Mouse (Mus musculus): Measurements from ENCODE around the gene Olfr914.
A peak's percentile ranks its signal among the peaks of the same experiment; 100 is the strongest.

Gene Olfr914

DNA sequence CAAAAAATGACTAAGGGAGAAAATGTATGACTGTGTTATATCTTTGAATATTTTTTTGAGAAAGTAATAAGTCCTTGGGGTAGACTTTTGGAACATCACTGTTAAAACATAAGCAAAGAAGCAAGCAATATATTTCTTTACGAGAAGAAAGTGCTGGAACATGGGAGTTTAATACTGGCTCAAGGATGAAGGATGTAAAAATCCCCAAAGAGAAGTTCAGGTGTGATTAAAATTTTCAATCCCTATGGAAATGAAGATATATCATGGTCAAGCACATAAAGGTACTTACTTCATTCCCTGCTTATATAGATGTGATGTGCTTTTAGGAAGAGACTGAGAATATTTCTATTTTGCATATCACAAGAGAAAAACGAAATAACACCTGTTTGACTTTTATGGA, at the start of gene Olfr914:
TSS of gene Olfr914 (plus strand) at position 301 of the 400 bp plus-strand sequence.
- DNase-seq (ENCODE audit: low read depth, low spot score), result no peak

DNA sequence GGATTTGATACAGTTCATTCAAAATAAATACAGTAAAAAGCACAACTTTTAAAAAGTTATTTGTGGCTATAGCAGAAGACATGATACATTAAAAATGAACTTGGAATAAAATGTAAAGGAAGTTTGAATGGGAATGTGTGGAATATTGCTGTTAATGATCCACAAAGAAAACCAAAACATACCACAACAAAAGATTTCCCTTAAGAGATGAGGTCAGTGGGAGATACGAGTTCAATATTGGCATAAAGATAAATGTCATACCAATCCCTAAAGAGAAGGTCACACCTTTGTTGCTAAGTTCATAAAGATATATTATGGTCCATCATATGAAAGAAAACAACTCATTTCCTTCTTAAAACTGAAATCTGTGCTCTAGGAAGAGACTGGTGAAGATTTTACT, 25.0 kb upstream of the Olfr914 start, which contains the start of gene Olfr912:
TSS of gene Olfr912 (plus strand) at position 301 of the 400 bp plus-strand sequence.
- DNase-seq (ENCODE audit: low read depth, low spot score), result no peak

DNA sequence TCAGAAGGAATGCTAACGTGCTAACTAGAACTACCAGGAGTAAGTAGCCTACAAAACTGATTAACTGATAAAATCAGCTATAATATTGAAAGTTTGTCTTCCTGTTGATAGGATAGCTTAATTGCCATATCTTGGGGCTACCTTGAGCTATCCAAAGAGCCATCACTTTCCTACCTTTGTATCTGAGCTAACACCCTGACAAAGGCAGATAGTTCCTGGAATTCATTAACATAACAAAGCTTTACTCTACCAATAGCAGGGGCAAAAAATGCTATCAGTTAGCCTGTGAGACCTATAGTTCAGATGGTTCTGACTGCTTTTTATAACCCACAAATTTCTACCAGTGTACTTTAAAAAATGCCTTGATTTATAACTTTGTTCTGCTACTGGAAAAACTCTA, 13.8 kb upstream of the Olfr914 start:
- peak; percentile 67 for DNase-seq (ENCODE audit: low read depth, low spot score)

DNA sequence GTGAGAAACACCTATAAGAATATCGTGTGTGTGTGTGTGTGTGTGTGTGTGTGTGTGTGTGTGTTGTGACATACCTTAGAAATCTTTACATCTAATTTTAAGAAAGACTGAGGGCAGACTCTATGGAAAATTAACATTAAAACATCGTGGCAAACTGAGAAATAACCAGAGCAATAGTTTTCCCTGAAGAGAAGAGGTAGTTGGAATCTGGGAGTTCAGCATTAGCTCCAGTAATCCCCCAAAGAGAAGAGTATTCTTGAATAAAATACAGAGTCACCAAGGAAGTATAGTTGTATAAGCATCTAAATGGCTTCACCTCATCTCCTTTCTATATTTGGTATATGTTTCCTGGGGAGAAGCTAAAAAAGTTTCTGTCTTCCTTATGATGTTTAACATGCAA, 12.4 kb upstream of the Olfr914 start, which contains the start of gene Olfr913:
TSS of gene Olfr913 (plus strand) at position 301 of the 400 bp plus-strand sequence.
- no peak for DNase-seq (ENCODE audit: low read depth, low spot score)

DNA sequence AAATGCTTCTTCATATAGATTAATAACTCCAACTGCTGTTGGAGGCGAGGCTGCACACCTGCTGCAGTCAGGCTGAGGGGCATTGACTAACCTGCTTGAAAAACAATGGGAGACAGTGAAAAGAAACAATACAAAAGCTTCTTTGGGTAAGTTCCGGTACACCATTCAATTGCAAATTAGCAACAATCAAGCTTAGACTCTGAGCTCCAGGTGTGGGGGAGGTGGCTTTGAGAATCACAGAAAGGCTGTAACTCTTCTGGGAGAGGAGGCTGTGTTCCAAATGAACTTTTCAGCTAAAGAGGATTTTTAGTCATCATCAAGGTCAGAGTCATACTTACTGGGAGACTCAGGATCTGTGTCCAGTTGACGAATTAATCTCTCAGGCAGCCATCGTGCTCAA, 27.5 kb downstream of the Olfr914 start:
- peak; percentile 77 for DNase-seq (ENCODE audit: low read depth, low spot score)

- no peak for DNase-seq (ENCODE audit: low read depth, low spot score)
Observed at GRCm38 (mm10) chr9:38659775-38660174, 54.9 kb downstream of the Olfr914 start, which contains the start of gene Olfr916. Gene Olfr916 (minus strand): TSS chr9:38659875.

All from R1 (cell line).